Mouse (Mus musculus): ENCODE measurements around the gene Slc35g3.

GRCm38 (mm10) chr11:69781828-69782227, 20.1 kb upstream of the Slc35g3 start:
- TF ChIP-seq CHD2 (IDR thresholded peaks at IDR 0.05; ENCODE audit: low read depth, low read length) (no peak), HCFC1 (IDR thresholded peaks at IDR 0.05; ENCODE audit: borderline replicate concordance, insufficient read depth, low read length) (no peak), ZNF384 (IDR thresholded peaks at IDR 0.05; ENCODE audit: low read depth, low read length) (no peak), ZC3H11A (IDR thresholded peaks at IDR 0.05; ENCODE audit: borderline replicate concordance, low read depth, low read length) (no peak)

Data from ES-E14 (cell line).